Mouse (Mus musculus): ENCODE data around the gene Ypel3. TPM values are rescaled to one million over a fixed set of nuclear protein-coding genes. Genes with fewer than 3 reads are reported as not detected.

The Ypel3 gene
- polyA plus RNA-seq, 1 experiment, result 439 TPM

DNA sequence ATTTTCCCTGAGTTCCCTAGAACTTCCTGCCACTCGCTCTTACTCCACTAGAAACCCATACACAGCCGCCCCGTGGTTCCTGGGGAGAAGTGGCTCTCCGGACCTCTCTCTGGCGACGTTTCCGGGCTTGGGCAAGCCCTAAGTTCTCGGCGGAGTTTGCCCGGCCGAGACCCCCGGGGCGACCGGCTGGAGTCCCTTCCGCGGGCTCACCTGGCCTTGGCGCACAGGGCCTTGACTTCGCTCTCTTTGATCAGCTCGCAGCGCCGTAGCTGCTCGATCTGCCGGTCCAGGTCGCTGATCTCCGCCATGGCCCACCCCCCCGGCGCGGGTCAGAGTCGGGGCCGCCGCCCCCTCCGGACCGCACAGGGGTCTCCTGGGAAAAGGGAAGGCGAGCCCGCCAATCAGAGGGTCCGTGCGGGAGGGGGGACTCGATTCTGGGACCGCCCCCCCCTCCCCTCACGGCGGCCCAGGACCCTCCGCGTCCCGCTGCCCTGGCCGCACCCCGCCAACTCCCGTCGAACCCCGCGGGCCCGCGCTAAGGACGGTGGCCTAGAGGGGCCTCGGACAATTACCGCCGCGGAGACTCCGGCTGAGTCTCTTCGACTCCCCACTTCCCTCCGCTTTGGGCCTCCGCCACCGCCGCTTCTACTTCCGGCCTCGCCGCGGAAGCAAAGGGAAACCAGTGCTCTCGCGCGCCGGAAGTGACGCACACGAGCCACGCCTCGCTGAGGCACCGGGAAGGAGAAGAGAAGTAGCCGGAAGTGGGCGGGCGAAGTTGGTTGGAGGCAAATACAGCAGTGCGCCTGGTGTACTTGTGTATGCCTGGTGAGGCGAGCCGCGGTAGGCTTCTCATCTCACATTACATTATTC lies 15.3 kb downstream of the Ypel3 start, which contains the start of gene Ppp4c:
Gene Ppp4c, minus strand, starts transcription at position 646 of the 870 bp plus-strand sequence.
- DNase-seq (ENCODE audit: extremely low spot score in 1 of 2, low spot score in 1 of 2), result peak; percentile 93 to 98

DNA sequence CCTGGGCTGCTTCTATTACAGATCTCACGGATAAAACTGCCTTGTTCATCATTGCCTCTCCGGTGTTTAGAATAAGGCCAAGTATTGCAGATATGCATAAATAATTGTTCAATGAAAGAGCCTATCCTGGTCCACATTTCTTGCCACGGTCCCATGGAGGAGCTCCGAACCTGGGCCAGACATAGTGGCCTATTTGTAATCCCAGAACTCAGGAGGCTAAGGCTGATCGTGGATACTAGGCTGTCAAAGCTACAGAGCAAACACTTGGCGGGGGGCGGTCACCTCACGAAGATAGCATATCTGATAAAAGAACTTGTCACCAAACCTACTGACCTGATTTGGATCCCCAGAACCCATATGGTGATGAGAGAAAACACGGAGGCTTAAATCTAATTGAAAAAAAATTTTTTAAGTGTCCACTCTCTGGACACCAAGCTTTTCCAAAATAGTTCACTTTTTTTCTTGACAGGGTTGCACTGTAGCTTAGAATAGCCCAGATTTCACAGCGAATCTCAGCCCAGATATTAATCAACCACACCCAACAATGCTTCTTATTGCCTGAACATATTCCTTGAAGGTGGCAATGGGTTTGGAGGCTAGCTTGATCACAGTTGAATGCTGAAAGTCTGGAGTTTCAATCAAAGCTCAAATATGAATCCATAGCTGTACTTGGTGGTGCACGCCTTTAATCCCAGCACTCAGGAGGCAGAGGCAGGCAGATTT lies 16.1 kb downstream of the Ypel3 start:
- DNase-seq (ENCODE audit: extremely low spot score in 1 of 2, low spot score in 1 of 2), result no peak

GRCm38 (mm10) chr7:126793456-126794270 lies 16.9 kb downstream of the Ypel3 start:
- no peak for DNase-seq (ENCODE audit: extremely low spot score in 1 of 2, low spot score in 1 of 2)

DNA sequence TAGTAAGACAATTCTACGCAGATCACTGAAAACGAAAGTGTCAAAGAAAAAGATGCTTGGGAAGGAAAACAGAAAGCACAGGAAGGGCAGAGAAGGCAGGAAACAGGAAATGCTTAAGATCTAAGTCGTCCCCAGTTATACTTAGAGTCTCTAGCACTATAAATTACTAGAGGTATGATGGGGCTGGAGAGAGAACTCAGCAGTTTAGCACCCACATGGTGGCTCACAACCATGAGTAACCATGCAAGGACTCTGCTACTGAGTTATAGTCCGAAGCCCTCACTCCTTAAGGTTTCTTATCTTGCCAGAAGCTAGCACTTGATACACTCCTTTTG lies 17.5 kb downstream of the Ypel3 start:
- no peak for DNase-seq (ENCODE audit: extremely low spot score in 1 of 2, low spot score in 1 of 2)

DNA sequence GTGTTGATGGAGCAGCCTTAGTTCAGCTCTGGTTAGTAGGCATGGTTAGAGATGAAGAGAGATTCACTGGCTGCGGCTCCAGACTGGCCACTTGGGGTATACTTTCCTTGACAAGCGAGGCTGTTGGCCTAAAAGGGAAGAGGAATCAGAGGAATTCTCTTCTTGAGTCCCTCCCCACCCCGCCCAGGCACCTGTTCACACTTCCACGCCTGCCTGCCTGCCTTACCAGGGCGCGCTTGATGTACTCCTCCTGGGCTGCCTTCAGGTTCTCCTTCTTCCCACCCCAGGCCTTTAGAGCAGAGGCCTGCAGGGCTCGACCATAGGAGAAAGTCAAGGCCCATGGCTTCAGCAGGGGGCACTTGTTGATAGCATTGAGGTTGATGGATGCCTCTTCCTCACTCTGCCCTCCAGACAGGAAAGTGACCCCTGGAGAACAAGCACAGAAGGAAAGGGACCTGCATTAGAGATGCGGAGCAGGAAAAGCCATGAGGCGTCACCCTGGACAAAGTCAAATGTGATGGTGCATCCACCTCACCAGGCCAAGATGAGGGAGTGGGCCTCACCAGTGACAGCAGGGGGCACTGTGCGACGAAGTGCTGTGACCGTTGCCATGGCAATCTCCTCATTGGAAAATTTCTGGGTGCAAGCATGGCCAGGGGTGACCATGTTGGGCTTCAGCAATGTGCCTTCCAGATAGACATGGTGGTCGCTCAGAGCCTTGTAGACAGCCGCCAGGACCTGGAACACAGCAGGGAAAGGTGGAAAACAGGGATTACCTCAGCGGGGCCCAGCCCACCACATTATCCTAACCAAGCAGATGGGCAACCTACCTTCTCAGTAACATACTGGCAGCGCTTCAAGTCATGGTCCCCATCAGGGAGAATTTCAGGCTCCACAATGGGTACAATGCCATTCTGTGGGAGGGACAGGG lies 18.9 kb downstream of the Ypel3 start:
- DNase-seq (ENCODE audit: extremely low spot score in 1 of 2, low spot score in 1 of 2), result no peak

GRCm38 (mm10) chr7:126796350-126796932 lies 19.7 kb downstream of the Ypel3 start:
- peak in 1 of 2 experiments; percentile 66 for DNase-seq (ENCODE audit: extremely low spot score in 1 of 2, low spot score in 1 of 2)

GRCm38 (mm10) chr7:126797411-126798126 lies 20.8 kb downstream of the Ypel3 start, which contains the start of gene Fam57b:
TSS of gene Fam57b (plus strand) at chr7:126797668.
- no peak for DNase-seq (ENCODE audit: extremely low spot score in 1 of 2, low spot score in 1 of 2)

DNA sequence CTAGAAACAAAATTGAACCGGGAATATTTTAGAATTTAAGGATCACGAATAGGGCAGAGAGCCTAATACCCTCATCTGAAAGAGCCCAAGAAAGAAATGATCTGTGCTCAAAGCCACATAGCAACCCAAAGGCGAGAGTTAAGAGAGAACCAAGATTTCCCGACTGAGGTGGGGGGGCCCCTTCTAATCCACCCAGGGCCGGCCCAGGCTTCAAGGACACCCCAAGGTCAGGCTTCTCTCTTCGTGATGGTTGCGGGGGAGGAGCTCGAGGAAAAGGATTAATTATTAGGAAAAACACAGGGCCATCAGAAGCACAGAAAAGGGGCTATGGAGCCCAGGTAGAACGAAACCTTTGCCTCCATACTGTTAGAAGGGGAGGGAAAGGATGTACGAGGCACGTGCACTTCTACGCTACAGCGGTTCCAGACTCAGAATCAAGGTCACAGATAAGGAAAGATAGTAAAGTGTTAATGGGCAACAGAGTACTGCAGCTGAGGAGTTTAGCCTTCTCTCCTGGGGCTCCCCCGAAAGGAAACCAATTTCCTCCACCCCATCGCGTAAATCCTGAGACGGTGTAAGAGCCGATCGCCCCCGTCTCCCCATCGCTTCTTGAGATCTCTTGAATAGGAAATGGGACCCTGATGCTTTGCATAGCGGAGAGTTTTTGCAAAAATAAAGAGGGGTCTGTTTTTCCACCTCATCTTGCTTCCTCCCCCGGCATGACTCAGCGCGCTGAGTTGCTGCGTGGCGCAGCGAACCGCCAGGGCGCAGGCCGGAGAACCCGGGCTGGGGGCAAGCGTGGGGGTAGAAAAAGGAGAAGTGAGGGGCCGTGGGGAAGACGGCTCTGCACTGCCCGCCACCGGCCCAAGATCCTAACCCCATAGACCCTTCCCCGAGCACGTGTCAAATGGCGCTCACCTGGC lies 21.6 kb downstream of the Ypel3 start:
- DNase-seq (ENCODE audit: extremely low spot score in 1 of 2, low spot score in 1 of 2), result peak in 1 of 2 experiments; percentile 42

GRCm38 (mm10) chr7:126799050-126799467 lies 22.3 kb downstream of the Ypel3 start:
- DNase-seq (ENCODE audit: extremely low spot score in 1 of 2, low spot score in 1 of 2), result peak; percentile 97 to 98

DNA sequence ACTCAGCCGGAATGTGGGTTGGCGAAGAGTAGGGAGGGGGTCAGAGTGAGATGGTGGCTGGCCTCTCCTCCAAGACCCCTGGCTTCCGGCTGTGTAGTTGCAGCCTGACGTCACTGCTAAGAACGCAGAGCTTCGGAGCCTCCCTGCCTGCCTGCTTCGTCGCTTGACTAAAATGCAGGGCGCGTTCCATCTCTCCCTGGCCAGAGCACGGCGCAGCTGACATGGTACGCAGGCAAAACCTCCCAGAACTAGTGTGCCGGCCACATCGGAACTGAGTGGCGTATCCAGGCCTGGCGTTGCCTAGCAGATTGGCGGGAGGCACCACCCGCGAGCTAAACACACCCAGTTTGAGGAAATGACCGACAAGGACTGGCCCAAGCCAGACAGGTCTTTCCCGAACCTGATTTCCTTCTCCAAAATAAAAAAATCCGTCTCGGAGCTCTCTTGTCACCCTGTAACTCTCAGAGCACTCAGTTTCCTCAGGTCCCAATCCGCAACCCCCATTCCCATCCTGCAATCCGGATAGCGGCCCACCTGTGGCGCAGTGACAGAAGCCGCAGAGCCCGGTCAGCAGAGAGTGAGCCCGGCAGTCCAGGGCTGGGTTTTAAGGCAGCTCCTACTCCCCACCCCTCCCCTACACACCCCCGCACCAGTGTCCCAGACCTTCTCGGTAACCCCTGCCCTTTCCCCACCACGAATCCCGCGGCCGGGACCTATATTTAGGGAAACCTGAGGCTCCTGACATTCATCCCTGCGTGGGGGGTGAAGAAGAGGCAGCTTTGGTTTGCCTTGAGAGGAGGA lies 22.9 kb downstream of the Ypel3 start:
- DNase-seq (ENCODE audit: extremely low spot score in 1 of 2, low spot score in 1 of 2), result peak in 1 of 2 experiments; percentile 91

- DNase-seq (ENCODE audit: extremely low spot score in 1 of 2, low spot score in 1 of 2), result peak in 1 of 2 experiments; percentile 71
Measured at GRCm38 (mm10) chr7:126800269-126801056, 23.7 kb downstream of the Ypel3 start.

DNA sequence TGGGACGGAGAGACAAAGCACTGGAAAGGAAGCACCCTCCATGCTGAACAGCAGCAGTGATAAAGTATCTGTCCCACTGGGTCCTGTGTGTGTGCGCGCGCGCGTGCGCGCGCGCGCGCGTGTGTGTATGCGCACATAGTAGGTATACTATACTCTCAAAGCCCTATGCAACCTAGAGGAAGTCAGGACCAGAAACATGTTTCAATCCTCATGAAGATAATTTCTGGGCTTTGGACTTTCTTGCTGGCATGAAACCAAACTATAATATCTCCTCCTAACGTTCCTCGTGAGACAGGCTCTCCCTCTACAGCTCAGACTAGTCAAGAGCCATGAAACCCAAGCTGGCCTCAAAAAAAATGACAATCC lies 24.3 kb downstream of the Ypel3 start:
- no peak for DNase-seq (ENCODE audit: extremely low spot score in 1 of 2, low spot score in 1 of 2)

GRCm38 (mm10) chr7:126802134-126802889 lies 25.6 kb downstream of the Ypel3 start:
- DNase-seq (ENCODE audit: extremely low spot score in 1 of 2, low spot score in 1 of 2), result no peak

GRCm38 (mm10) chr7:126803181-126803580 lies 26.4 kb downstream of the Ypel3 start:
- no peak for DNase-seq (ENCODE audit: extremely low spot score in 1 of 2, low spot score in 1 of 2)

GRCm38 (mm10) chr7:126803751-126804150 lies 27.0 kb downstream of the Ypel3 start:
- no peak for DNase-seq (ENCODE audit: extremely low spot score in 1 of 2, low spot score in 1 of 2)

Data from frontal cortex, adult 2 months (tissue).